Mouse (Mus musculus) CD4-positive, CD25-positive, alpha-beta regulatory T cell (primary cell): Measurements from ENCODE around the gene Hpgds. TPM values are rescaled to one million over a fixed set of nuclear protein-coding genes. Genes with fewer than 3 reads are reported as not detected.

Experiments used
- polyA plus RNA-seq: library from polyadenylated mRNA; unstranded; fragments of 100-300 nt; shearing (Covaris generic); gene quantifications from one replicate; pipeline ENCODE4 v1.2.1, GENCODE M21; 2017

Gene Hpgds
- 4.6 TPM for polyA plus RNA-seq

GRCm38 (mm10) chr6:65144621-65145205 is at the start of gene Hpgds:
TSS of gene Hpgds (minus strand) at chr6:65144908.

Other genes starting within 250 kb of the Hpgds start
- gene Smarcad1, start 102.3 kb downstream of the Hpgds start, polyA plus RNA-seq = 40.8 TPM
- gene C130060K24Rik, start 236.2 kb upstream of the Hpgds start, polyA plus RNA-seq = not detected